Mouse (Mus musculus) CD4-positive, CD25-positive, alpha-beta regulatory T cell, adult 4 months (primary cell): ENCODE data around the gene Speer4d. TPM values are rescaled to one million over a fixed set of nuclear protein-coding genes. Genes with fewer than 3 reads are reported as not detected.

Experiments
- polyA plus RNA-seq, 2 experiments: library from polyadenylated mRNA; unstranded; fragments of 100-300 nt; shearing (Covaris generic); gene quantifications; one replicate each; pipeline ENCODE4 v1.2.1; 2017

The Speer4d gene
- polyA plus RNA-seq, 2 experiments from 2014 or later = not detected

Other genes starting within 250 kb of the Speer4d start
- not detected for gene Gm21149, start 142.5 kb upstream of the Speer4d start, polyA plus RNA-seq
- not detected for gene Gm21190, start 89.8 kb upstream of the Speer4d start, polyA plus RNA-seq
- not detected for gene Gm21083, start 41.7 kb upstream of the Speer4d start, polyA plus RNA-seq
- gene 4930572O03Rik, start 38.0 kb downstream of the Speer4d start, polyA plus RNA-seq = not detected
- gene Speer4c, start 95.2 kb downstream of the Speer4d start, polyA plus RNA-seq = not detected